Mouse (Mus musculus) cerebellum, postnatal 36 days (tissue): ENCODE data around the gene Gpbp1l1.
A peak's percentile ranks its signal among the peaks of the same experiment; 100 is the strongest.

Source experiments
- DNase-seq, 2 experiments: peaks; one replicate each; pipeline ENCODE4 v3.0.0; 2021 to 2022; ENCODE audit warnings: mixed read lengths in 2 of 2

Gene Gpbp1l1

DNA sequence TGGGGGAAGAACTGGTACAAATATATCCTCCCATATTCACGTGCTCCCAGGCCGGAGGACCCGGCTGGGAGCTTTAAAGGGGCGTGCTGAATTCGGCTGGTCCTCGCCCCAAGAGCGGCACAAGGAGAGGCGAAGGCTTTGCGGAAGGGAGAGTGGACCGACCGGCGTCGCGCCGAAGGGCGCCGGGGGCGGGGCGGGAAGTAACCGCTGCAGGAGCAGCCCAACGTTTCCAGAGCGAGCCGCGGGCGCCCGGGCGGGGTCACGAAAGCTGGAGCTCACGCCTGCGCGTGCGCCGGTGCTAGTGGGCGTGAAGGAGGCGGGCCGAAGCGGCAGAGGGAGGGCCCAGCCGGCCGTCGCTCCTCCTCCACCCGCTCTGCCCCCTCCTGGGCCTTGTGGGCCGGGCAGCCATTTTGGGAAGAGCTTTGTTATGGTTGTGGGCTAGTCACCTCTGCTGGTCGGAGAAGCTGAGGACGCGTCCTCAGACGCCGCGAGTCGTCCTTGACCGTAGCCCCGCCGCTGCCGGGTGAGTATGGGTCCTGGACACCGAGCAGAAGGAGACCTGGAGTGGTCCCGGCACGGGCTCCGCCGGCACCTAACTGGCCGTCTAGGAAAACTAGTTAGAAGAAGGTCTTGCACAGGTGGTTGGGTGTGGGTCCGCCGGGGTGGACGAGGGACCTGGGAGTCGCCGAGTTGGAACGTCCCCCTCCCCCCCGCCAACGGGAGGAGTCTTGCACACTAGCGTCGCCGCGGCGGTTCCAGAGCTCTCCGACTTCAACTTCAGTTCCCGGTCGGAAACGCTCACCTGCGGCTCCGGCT is at the start of gene Gpbp1l1:
TSS of gene Gpbp1l1 (plus strand) at position 353 of the 816 bp plus-strand sequence.
- DNase-seq: peak; percentile 94 to 98

- no peak for DNase-seq
These were observed 26.3 kb upstream of the Gpbp1l1 start for GRCm38 (mm10) chr4:116531109-116531508.

DNA sequence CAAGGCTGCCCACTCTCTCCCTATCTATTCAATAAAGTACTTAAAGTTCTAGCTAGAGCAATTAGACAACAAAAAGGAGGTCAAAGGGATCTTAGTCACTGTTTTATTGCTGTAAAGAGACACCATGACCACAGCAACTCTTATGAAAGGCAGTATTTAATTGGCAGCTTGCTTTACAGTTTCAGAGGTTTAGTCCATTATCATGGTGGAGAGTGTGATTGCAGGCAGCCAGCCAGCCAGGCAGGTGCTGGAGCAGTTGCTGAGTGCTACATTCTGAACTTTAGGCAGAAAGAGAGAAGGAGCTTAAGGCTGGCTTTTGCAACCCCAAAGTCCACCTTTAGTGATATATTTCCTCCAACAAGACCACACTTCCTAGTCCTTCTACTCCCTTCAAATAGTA is 21.1 kb upstream of the Gpbp1l1 start:
- no peak for DNase-seq

GRCm38 (mm10) chr4:116537737-116538136 is 19.7 kb upstream of the Gpbp1l1 start:
- DNase-seq: no peak

DNA sequence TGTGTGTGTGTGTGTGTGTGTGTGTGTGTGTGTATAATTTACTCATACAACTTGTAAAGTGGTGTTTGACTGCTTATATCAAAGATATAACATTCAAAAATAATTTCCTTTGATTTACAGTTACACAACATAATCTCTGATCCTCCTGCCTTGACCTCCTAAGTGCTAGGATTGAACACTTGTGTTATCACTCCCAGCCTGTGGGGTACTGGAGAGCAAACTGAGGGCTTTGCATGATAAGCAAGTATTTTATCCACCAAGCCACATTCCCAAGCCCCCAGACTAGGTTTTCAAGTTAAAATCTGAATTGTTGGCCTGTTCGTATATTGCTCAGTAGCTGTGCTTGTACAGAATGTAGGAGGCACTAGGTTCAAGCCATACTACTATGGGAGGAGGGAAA is 7.0 kb upstream of the Gpbp1l1 start:
- no peak for DNase-seq

- no peak for DNase-seq
These were observed 4.4 kb upstream of the Gpbp1l1 start for GRCm38 (mm10) chr4:116553035-116553434.

DNA sequence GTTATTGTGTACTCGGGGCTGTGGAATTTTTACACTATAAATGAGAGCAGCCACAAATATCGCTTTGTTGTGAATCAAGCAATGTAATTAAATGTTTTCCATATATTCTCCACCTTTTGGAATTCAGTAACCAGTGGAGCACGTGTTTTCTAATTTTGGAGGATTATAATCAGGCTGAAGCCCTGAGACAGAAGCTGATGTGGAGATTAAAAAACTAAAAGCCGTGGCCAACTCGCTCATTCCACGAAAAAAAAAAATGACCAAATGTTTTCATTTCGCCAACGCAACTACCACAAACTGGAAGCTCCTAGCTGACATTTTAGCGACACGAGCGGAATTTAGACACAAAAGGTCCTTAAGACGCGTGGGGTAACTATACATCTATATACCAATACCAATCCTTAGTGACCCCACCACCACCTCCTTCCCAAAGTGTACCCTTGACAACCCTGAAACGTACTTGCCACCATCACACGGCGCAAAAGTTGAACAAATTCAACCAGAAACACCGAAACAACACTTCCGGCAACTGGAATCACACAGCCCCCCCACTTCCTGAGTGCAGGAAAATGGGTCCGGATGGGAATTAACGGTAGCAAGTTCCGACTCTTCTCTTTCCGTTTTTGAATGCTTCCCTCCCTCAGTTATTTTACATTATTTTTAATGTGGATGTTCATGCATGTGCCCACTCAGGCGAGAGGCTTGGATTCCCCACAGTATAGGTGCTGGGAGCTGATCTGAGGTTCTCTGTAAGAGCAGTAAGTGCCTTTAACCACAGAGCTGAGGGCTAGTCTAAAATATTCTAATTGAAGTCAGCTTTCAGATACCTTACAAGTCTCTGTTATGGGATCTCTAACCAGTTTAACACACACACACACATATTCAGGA is 1.8 kb upstream of the Gpbp1l1 start, which contains the start of gene Tmem69:
TSS of gene Tmem69 (minus strand) at position 524 of the 888 bp plus-strand sequence.
- peak; percentile 74 to 82 for DNase-seq

DNA sequence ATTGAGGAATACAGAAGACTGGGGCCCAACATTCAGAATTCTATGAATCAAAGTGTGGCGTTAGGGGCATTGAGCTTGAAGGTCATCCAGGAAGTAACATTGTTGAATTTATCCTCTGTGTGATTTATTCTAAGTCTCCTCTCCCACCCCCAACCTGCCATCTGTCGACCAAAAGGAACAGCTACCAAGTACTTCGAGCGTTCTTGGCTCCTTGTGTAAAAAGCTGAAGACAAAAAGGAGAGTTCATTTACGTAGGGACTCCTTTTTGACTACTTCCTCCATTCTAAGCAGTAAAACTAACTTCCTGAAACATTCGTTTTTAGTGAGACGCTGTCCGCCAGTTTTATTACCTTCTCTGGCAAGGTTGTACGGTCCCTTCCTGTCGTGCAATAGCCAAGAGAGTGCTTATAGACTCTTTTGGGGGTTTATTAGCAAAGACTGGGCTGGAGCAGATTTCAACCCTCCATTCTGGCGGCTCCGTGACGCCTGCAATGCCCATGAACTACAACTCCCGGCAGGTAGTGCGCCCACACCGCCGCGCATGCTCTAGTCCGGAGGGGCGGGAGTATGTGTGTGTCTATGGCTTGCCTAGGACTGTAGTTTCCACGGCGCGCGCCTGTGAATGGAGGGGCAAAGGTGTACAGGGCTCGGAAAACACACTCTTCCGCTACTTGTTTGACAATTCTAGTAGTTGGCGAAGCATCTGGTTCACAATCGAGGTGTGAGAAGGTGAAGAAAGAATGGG is 725 bp upstream of the Gpbp1l1 start:
- peak; percentile 93 to 94 for DNase-seq

DNA sequence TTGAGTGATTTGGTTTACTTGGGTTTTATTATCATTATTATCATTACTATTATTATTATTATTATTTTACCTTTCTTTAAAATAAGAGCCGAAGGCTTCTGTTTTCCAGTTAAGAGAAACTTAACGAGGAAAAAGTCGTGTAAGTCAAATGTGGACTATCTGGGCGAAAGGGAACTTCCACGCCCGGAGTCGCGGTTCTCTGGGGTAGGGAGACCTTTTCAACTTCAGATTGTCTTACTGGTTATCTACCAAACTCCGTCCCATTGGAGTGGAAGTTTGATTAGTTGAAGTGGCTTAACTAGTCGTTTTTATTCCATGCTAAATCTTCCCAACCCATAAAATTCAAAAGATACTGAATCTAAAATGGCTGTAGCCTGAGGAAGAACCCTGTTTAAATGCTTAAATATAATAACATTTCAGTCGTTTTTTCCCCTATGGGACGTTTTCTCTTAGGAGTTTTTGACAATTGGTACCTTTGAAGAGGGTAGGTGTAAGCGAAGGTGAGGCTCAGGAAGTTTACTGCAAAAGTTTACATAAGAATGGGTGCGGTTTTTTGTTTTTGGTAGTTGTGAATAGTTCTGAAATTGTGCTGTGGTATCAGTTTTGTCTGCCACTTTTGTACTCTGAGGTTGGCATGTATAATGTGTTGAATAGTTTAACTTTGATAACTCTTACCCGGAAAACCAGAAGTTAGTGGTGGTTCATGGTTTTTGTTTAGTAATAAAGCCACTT is 859 bp downstream of the Gpbp1l1 start:
- DNase-seq: no peak

DNA sequence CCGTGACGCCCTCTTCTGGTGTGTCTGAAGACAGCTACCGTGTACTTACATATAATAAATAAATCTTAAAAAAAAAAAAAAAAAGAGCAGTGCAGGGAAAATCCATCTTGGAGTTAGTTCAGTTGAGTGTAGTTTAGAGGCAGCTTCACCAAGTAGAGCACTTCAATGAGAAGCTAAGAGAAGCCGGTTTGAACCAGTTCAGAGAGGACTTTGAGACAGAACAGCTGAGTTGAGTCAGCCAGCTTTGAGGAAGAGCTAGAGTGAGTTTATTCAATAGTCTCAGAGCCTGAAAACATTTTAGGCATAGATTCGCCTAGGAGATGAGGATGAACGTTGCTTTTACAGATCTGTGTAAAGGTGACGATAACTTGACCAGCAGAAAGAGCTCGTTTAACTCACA is 38.3 kb downstream of the Gpbp1l1 start:
- DNase-seq: no peak

DNA sequence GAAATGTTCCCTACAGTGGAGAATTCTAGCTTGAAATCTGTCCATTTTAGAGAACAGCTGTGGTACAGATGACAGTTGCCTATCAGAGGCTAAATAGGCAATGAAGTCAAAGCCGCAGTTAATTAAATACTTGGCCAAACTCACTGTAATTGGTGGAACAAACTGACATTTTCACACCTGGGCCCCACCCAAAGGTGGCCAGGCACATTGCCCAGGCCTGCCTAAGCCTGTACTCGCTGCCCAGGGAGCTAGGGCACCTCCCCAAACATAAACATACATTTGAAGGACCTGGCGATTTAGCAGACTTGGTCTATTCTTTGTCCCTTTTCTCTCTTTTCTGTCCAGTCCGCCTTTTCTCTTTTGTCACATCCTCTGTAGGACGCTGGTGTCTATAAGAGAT is 38.9 kb downstream of the Gpbp1l1 start, which contains the start of gene Ccdc17:
TSS of gene Ccdc17 (plus strand) at position 276 of the 400 bp plus-strand sequence.
- DNase-seq: peak; percentile 13 to 20

DNA sequence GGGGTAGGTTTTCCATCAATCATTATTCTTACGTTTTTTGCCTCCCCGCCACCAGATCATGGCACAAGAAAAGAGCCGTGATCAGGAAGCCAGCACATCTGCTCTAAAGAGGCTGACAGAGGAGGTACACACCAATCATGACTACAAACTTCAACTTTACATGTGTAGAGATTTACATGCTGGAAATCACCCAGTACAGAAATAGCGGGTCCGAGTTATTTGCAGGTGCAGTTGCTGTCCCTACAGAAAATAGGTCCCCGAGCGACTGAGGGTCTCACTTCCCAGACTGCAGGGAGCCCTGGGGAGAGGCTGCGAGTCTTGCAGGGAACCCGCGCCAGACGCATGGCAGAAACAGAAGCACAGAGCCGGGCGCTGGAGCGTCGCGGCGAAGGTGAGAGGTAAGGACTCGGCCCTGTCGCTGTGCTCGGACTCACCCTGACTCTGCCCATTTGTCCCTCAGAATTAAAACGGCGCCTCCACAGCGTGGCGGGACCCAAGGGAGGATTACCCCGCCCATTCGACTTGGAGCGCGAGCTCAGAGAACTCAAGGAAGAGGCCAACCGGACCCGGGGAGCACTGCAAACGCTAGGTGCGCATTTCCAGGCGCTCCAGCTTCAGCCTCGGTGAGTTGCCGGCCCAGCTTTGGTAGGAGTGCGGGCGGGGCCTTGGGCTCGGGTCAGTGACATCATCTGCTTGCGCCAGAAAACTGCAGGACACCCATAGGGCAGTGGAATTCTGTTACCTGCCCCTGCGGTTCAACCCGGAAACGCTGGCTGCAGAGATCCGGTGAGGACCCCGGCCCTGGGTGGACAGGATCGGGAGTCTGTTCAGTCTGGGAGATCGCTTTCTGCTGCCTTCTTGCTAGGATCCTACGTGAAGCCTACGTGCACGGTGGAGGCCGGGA is 39.8 kb downstream of the Gpbp1l1 start:
- peak; percentile 93 for DNase-seq

- DNase-seq: no peak
These were observed 55.2 kb downstream of the Gpbp1l1 start for GRCm38 (mm10) chr4:116612621-116613020.

- DNase-seq: no peak
These were observed 57.8 kb downstream of the Gpbp1l1 start for GRCm38 (mm10) chr4:116615237-116615636.

DNA sequence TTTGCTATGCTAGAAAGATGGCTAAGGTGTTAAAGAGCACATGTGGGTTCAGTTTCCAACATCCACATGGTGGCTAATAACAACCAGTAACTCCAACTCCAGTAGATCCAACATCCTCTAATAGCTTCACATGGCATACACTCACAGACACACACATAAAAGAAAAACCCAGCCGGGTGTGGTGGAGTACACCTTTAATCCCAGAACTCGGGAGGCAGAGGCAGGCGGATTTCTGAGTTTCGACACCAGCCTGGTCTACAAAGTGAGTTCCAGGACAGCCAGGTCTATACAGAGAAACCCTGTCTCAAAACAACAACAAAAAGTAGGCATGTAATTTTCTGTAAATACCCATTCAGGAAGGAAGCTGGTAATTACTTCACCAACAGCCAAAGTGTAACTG is 67.4 kb downstream of the Gpbp1l1 start:
- no peak for DNase-seq

DNA sequence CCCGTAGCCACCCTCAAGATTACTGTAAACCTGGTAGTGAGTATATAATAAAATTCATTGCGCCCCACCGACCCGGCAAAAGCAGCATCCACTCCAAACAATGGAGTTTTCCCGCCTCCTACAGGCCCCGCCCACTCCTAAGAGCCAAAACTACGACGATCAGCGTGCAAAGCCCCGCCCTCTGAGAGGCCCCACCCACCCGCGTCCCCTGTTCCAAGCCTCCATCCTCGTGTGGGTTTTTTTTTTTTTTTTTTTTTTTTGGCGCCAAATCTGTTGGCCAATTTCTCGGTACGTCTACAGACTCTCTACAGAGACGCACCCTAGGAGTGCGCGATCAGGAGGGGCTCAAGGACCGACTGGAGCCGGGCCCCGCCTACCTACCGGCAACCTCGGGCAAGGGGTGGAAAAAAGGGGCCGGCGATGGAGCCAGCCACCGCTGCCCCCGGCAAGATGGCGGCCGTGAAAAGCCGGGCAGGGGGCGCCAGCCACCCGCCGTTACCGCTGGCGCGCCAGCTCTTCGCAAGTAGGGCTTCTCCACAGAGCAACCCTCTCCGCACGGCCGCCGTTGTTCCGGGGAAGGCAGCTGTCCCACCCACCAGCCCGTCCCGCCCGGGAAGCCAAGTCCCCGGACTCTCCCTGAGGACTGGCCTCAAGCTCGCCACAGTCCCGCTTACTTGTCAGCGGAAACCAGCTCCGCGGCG is 69.3 kb downstream of the Gpbp1l1 start:
- DNase-seq: peak; percentile 64 to 72

DNA sequence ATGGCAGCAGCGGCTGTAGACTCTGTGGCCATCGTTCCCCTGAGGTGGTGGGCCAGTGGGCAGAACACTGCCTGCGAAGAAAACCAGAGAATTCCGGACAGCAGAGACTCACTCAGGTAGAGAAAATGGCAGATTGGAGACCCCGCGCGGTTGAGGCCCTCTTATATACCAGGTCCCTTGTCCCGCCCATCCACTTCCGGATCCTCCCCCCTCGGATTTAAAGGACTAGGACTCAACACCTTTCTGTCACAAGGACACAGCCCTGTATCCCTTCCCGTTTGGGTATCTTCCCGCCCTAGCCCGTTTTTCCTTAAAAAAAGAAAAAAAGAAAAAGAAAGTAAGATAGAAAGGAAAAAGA is 69.9 kb downstream of the Gpbp1l1 start:
- peak; percentile 86 to 91 for DNase-seq

DNA sequence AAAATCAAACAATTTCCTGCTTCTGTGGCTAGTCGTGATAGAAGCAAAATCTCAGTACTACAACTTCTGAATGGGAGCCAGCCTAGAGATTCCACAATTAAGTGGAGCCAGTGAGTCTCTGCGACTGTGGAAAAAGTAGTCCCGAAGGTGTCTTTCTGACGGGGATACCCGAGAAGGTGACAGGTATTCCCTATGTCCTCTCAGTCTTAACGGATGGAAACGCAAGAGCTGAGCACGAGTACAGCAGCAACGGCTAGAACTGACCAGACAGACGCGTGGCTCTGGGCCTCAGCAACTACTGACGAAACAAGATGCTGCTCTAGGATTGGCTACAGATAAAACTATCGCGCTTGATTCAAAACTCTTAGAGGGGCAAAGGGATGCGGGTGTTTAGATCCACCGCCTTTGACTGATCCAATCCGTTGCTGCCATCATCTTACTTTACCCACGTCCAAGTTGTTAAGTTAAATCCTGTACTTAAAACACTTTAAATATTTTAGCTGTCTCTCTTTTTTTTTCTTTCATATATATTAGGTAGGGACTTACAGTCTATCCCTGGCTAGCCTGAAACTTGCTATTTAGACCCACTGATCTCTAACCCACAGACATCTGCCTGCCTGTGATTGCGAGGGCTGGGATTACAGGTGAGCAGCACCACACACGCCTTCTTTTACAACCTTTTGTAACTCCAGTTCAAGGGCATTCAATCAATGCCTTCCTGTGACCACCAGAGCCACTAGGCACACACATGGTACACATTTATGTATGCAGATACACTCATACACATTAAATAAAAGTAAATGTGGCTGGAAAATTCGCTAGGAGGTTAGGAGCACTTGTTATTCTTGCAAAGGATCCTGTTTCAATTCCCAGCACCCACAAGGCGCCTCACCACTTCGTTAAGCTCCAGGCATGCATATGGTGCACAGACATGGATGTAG is 70.5 kb downstream of the Gpbp1l1 start, which contains the start of gene Nasp:
TSS of gene Nasp (minus strand) at position 220 of the 941 bp plus-strand sequence.
- peak; percentile 73 to 82 for DNase-seq

GRCm38 (mm10) chr4:116635197-116635596 is 77.7 kb downstream of the Gpbp1l1 start:
- no peak for DNase-seq
